21 mouse cellular contexts compared by ENCODE assay signal in genomic region chr5:33632526-33632925, GRCm38 (mm10). TPM values are rescaled to one million over a fixed set of nuclear protein-coding genes. Genes with fewer than 3 reads are reported as not detected.
DNase-seq lines count a peak whose midpoint lies in the region; ATAC-seq and TF ChIP-seq lines count a peak whose summit lies in the region.
"Had no signal": no experiment of that assay in that cellular context is flagged by ENCODE, and none has a peak within 500 bp of the region (broad histone marks: within the 10 kb centered on the region; RNA-seq: fewer than 3 reads in every experiment).

No protein-coding gene starts in this region.

- peak overlapping the region; percentile 24 for H3K4me2 ChIP-seq in myocyte (ENCODE audit: low read depth)
- H3K4me2 ChIP-seq in liver, embryonic 12.5 days: no peak overlapping the region
- H3K4me2 ChIP-seq: heart, embryonic 11.5 days; hindbrain, embryonic 12.5 days; hindbrain, embryonic 15.5 days had no signal

- H3K79me2 ChIP-seq in heart, adult 2 months (replicated peaks; ENCODE audit: control insufficient read depth, insufficient read depth, low read length): no peaks in the 10 kb centered on the region
- H3K79me2 ChIP-seq in myocyte (ENCODE audit: control insufficient read depth, insufficient read depth): peaks cover 13% of the 10 kb centered on the region

- H3K36me3 ChIP-seq in heart, adult 2 months (ENCODE audit: control insufficient read depth, insufficient read depth, low read length): no peaks in the 10 kb centered on the region
- H3K36me3 ChIP-seq in heart, embryonic 10.5 days: peaks cover 21% of the 10 kb centered on the region
- no peaks in the 10 kb centered on the region for H3K36me3 ChIP-seq in myocyte (ENCODE audit: control insufficient read depth, insufficient read depth)
- H3K36me3 ChIP-seq in liver, embryonic 12.5 days: peaks cover 30% of the 10 kb centered on the region
- H3K36me3 ChIP-seq: hindbrain, embryonic 15.5 days had no signal

- no peak for ATAC-seq in liver, embryonic 12.5 days
- ATAC-seq: CD4-positive, CD25-positive, alpha-beta regulatory T cell, adult 4 months; forebrain, embryonic 14.5 days; forebrain, postnatal 0 days; intestine, postnatal 0 days had no signal

- H3K9me3 ChIP-seq in heart, embryonic 10.5 days: no peaks in the 10 kb centered on the region
- no peaks in the 10 kb centered on the region for H3K9me3 ChIP-seq in liver, embryonic 12.5 days (replicated peaks)
- H3K9me3 ChIP-seq: forebrain, embryonic 10.5 days; hindbrain, embryonic 12.5 days; hindbrain, embryonic 15.5 days had no signal

- intact Hi-C loops in heart, adult 2 months (cut with DNase I): loop anchor here (5.0 kb wide), 1 partner anchor 305 kb away; the partner anchor contains the start of gene Nelfa

- H3K9ac ChIP-seq in heart, adult 2 months (ENCODE audit: low read depth, low read length): no peak overlapping the region
- no peak overlapping the region for H3K9ac ChIP-seq in liver, embryonic 12.5 days
- H3K9ac ChIP-seq: forebrain, postnatal 0 days; hindbrain, embryonic 12.5 days; hindbrain, embryonic 15.5 days had no signal

- H3K27me3 ChIP-seq in heart, adult 2 months (ENCODE audit: control insufficient read depth, insufficient read depth, low read length): no peaks in the 10 kb centered on the region
- H3K27me3 ChIP-seq in heart, embryonic 10.5 days (ENCODE audit: insufficient read depth, poor library complexity, severe bottlenecking): no peaks in the 10 kb centered on the region
- H3K27me3 ChIP-seq in myocyte (ENCODE audit: control insufficient read depth, insufficient read depth, insufficient read length): no peaks in the 10 kb centered on the region
- no peaks in the 10 kb centered on the region for H3K27me3 ChIP-seq in liver, embryonic 12.5 days (replicated peaks)
- H3K27me3 ChIP-seq: hindbrain, embryonic 12.5 days; hindbrain, embryonic 15.5 days had no signal

- TF ChIP-seq EP300 in heart, adult 2 months (IDR thresholded peaks at IDR 0.05; ENCODE audit: insufficient read depth, low read depth, low read length): no peak

- H3K27ac ChIP-seq in heart, adult 2 months: peak overlapping the region; percentile 61
- no peak overlapping the region for H3K27ac ChIP-seq in heart, embryonic 10.5 days
- H3K27ac ChIP-seq in liver, embryonic 12.5 days: no peak overlapping the region
- H3K27ac ChIP-seq: forebrain, embryonic 10.5 days; hindbrain, embryonic 12.5 days; hindbrain, embryonic 15.5 days had no signal

- no peak for TF ChIP-seq CTCF in heart, adult 2 months (IDR thresholded peaks at IDR 0.05)

- WGBS in heart, adult 2 months: 54% methylated on average over 1 of the region's 1 CpGs
- WGBS in heart, embryonic 10.5 days: 98% methylated on average over 1 of the region's 1 CpGs
- WGBS in liver, embryonic 12.5 days (ENCODE audit: insufficient replicate concordance): 72% methylated on average over 1 of the region's 1 CpGs

- no peak overlapping the region for H3ac ChIP-seq in myocyte (ENCODE audit: control insufficient read depth, insufficient read length)

- peaks cover 12% of the 10 kb centered on the region for H3K4me1 ChIP-seq in heart, adult 2 months (ENCODE audit: control insufficient read depth, insufficient read depth, low read length)
- H3K4me1 ChIP-seq in heart, embryonic 10.5 days: peaks cover 17% of the 10 kb centered on the region
- peaks cover 42% of the 10 kb centered on the region for H3K4me1 ChIP-seq in liver, embryonic 12.5 days

- DNase-seq in gastrocnemius, postnatal 10 days: peak; percentile 23
- DNase-seq in gastrocnemius, postnatal 25 days: no peak
- peak in 1 of 2 experiments; percentile 28 for DNase-seq in heart, adult 2 months
- no peak for DNase-seq in heart, embryonic 10.5 days (ENCODE audit: low spot score)
- DNase-seq in brain, adult 2 months (ENCODE audit: low read depth, low spot score): peak; percentile 55
- DNase-seq: adrenal gland, adult 8-10 months; adrenal gland, postnatal 25 days; cerebellum, adult 18-20 months; cerebellum, adult 9-10 months; cerebellum, postnatal 14 days; forebrain, postnatal 0 days; kidney, adult 2 months had no signal

- H3K4me3 ChIP-seq in heart, adult 2 months: no peak overlapping the region
- no peak overlapping the region for H3K4me3 ChIP-seq in heart, embryonic 10.5 days
- H3K4me3 ChIP-seq in myocyte: no peak overlapping the region
- H3K4me3 ChIP-seq in liver, embryonic 12.5 days: no peak overlapping the region
- H3K4me3 ChIP-seq: forebrain, embryonic 10.5 days; hindbrain, embryonic 12.5 days; hindbrain, embryonic 15.5 days had no signal

- no peak for TF ChIP-seq POLR2A in heart, adult 2 months (IDR thresholded peaks at IDR 0.05; ENCODE audit: insufficient read depth, low read depth, low read length)
- no peak for TF ChIP-seq POLR2A in myocyte (IDR thresholded peaks at IDR 0.05; ENCODE audit: insufficient read length, low read depth)

TF ChIP-seq in myocyte, 11 proteins besides CTCF, POLR2A, EP300 and RAD21:
- peak in 1 of 3 experiments; percentile 64 for TF ChIP-seq MYOG (IDR thresholded peaks at IDR 0.05; ENCODE audit: control insufficient read depth in 1 of 3, insufficient read depth in 1 of 3, insufficient read length in 2 of 3, low read depth in 2 of 3)
- no peak for TF ChIP-seq E2F4 (IDR thresholded peaks at IDR 0.05; ENCODE audit: insufficient read depth)
TF ChIP-seq in myocyte: peak in this region for 1.

RNA-seq across cellular contexts. Expression of gene Gm9903, which starts 2.8 kb away (rescaled TPM):
- 1 to 10 TPM; 1.1 to 1.5 TPM for total RNA-seq in gastrocnemius, postnatal 10 days (2021)
- under 1 TPM; 0.51 to 0.88 TPM for total RNA-seq in gastrocnemius, postnatal 25 days (2021)
- 1 to 10 TPM; 1.0 to 1.1 TPM for total RNA-seq in heart, adult 2 months (2021)
- polyA plus RNA-seq in heart, adult 2 months (2012; rRNA removed): 2.1 and 2.5 TPM in 2 replicates
- polyA plus RNA-seq in heart, embryonic 10.5 days (2016; fragmentation: Nextera tagmentation; extraction: Ambion mirVana): 0.79 and 1.2 TPM in 2 replicates
- 0.25 TPM for polyA plus RNA-seq in myocyte (2012; fragmentation: generic; extraction: Trizol)
- polyA plus RNA-seq in liver, embryonic 12.5 days (2016; fragmentation: Nextera tagmentation; extraction: Ambion mirVana): 0.11 and 0.19 TPM in 2 replicates

RNA-seq across cellular contexts. Expression of gene Fam53a, which starts 3.1 kb away (rescaled TPM):
- 10 to 100 TPM; 52.0 to 56.6 TPM for total RNA-seq in gastrocnemius, postnatal 10 days (2021)
- 10 to 100 TPM; 50.2 to 59.6 TPM for total RNA-seq in gastrocnemius, postnatal 25 days (2021)
- total RNA-seq in heart, adult 2 months (2021): 10 to 100 TPM; 26.1 to 26.9 TPM
- polyA plus RNA-seq in heart, adult 2 months (2012; rRNA removed): 19.7 and 22.8 TPM in 2 replicates
- polyA plus RNA-seq in heart, embryonic 10.5 days (2016; fragmentation: Nextera tagmentation; extraction: Ambion mirVana): 65.4 and 67.4 TPM in 2 replicates
- 28.3 TPM for polyA plus RNA-seq in myocyte (2012; fragmentation: generic; extraction: Trizol)
- 32.4 and 40.7 TPM in 2 replicates for polyA plus RNA-seq in liver, embryonic 12.5 days (2016; fragmentation: Nextera tagmentation; extraction: Ambion mirVana)

RNA-seq across cellular contexts. Expression of gene Slbp, which starts 19.8 kb away (rescaled TPM):
- 10 to 100 TPM; 17.9 to 24.6 TPM for total RNA-seq in gastrocnemius, postnatal 10 days (2021)
- 1 to 10 TPM; 7.3 to 8.2 TPM for total RNA-seq in gastrocnemius, postnatal 25 days (2021)
- 10 to 100 TPM; 10.6 to 12.7 TPM for total RNA-seq in heart, adult 2 months (2021)
- polyA plus RNA-seq in heart, adult 2 months (2012; rRNA removed): 7.7 and 13.8 TPM in 2 replicates
- polyA plus RNA-seq in heart, embryonic 10.5 days (2016; fragmentation: Nextera tagmentation; extraction: Ambion mirVana): 173 and 225 TPM in 2 replicates
- 13.1 TPM for polyA plus RNA-seq in myocyte (2012; fragmentation: generic; extraction: Trizol)
- 326 and 340 TPM in 2 replicates for polyA plus RNA-seq in liver, embryonic 12.5 days (2016; fragmentation: Nextera tagmentation; extraction: Ambion mirVana)

RNA-seq across cellular contexts. Expression of gene Tacc3, which starts 25.4 kb away (rescaled TPM):
- total RNA-seq in gastrocnemius, postnatal 10 days (2021): 10 to 100 TPM; 15.7 to 19.8 TPM
- total RNA-seq in gastrocnemius, postnatal 25 days (2021): 1 to 10 TPM; 1.7 to 2.5 TPM
- total RNA-seq in heart, adult 2 months (2021): 1 to 10 TPM; 1.4 to 3.1 TPM
- 1.8 and 2.6 TPM in 2 replicates for polyA plus RNA-seq in heart, adult 2 months (2012; rRNA removed)
- 185 and 235 TPM in 2 replicates for polyA plus RNA-seq in heart, embryonic 10.5 days (2016; fragmentation: Nextera tagmentation; extraction: Ambion mirVana)
- 54.1 TPM for polyA plus RNA-seq in myocyte (2012; fragmentation: generic; extraction: Trizol)
- 199 and 203 TPM in 2 replicates for polyA plus RNA-seq in liver, embryonic 12.5 days (2016; fragmentation: Nextera tagmentation; extraction: Ambion mirVana)

RNA-seq across cellular contexts. Expression of gene Tmem129, which starts 25.7 kb away (rescaled TPM):
- total RNA-seq in gastrocnemius, postnatal 10 days (2021): 10 to 100 TPM; 16.0 to 17.7 TPM
- total RNA-seq in gastrocnemius, postnatal 25 days (2021): 1 to 10 TPM; 8.0 to 8.2 TPM
- total RNA-seq in heart, adult 2 months (2021): 10 to 100 TPM; 19.3 to 21.8 TPM
- polyA plus RNA-seq in heart, adult 2 months (2012; rRNA removed): 40.1 and 49.0 TPM in 2 replicates
- polyA plus RNA-seq in heart, embryonic 10.5 days (2016; fragmentation: Nextera tagmentation; extraction: Ambion mirVana): 37.7 and 42.5 TPM in 2 replicates
- polyA plus RNA-seq in myocyte (2012; fragmentation: generic; extraction: Trizol): 27.2 TPM
- polyA plus RNA-seq in liver, embryonic 12.5 days (2016; fragmentation: Nextera tagmentation; extraction: Ambion mirVana): 26.4 and 27.3 TPM in 2 replicates

Comparison
In these comparisons a context has a peak if more than half of its experiments do, and no peak if none do; other contexts are left out.
1. DNase-seq: peak in gastrocnemius, postnatal 10 days (single experiment) and brain, adult 2 months (single experiment); none in gastrocnemius, postnatal 25 days (single experiment) and heart, embryonic 10.5 days (single experiment).
2. RNA of gene Slbp, which starts 19.8 kb away (polyA plus RNA-seq): 326 to 340 TPM in liver, embryonic 12.5 days and 173 to 225 TPM in heart, embryonic 10.5 days; 13.1 TPM in myocyte (single experiment) and 7.7 to 13.8 TPM in heart, adult 2 months; every median in the first group is over 10 times any median in the second.